9 mouse cellular contexts compared by ENCODE assay signal in the genomic region with DNA sequence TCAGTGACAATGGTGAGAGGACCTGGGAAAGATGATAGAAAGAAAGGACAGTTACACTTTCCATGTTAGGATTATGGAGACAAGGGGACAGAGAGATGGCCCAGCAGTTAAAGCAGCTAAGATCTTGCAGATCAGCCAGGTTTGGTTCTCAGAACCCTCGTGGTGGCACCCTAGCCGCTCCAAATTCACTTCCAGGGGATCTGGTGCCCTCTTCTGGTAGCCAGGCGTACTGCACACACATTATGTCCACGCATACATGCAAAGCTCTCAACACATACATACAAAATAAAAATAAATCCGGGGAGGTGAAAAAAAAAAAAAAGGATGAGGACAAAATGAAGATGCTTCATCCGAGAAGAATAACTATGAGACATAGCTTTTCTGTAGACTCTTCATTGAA. TPM values are rescaled to one million over a fixed set of nuclear protein-coding genes. Genes with fewer than 3 reads are reported as not detected.
DNase-seq lines count a peak whose midpoint lies in the region; ATAC-seq lines count a peak whose summit lies in the region.
"Had no signal": no experiment of that assay in that cellular context is flagged by ENCODE, and none has a peak within 500 bp of the region (broad histone marks: within the 10 kb centered on the region; RNA-seq: fewer than 3 reads in every experiment).

No protein-coding gene starts in this region.

- peak; percentile 20 to 21 for DNase-seq in adrenal gland, postnatal 36 days
- DNase-seq in adrenal gland, adult 18-20 months (ENCODE audit: low spot score in 2 of 2), result no peak
- DNase-seq in left cerebral cortex, postnatal 4 days, result peak; percentile 34
- no peak for DNase-seq in left cerebral cortex, adult 9 months (ENCODE audit: low spot score in 2 of 2)
- DNase-seq in c-Kit-positive CD71-positive TER-119-positive erythroid progenitor cells, embryonic 14.5 days (ENCODE audit: low spot score), result peak; percentile 18
- DNase-seq in retina, embryonic 14.5 days (ENCODE audit: low spot score), result peak; percentile 47
- no peak for DNase-seq in forebrain, embryonic 10.5 days (ENCODE audit: extremely low spot score, low spot score)

- H3K36me3 ChIP-seq in forebrain, embryonic 10.5 days (replicated peaks), result no peaks in the 10 kb centered on the region
- H3K36me3 ChIP-seq: heart, embryonic 15.5 days had no signal

- intact Hi-C loops in left cerebral cortex, postnatal 4 days (cut with DNase I), result loop anchor here (5.0 kb wide), 1 partner anchor 479 kb away; no protein-coding TSS in a partner anchor

- 71% methylated on average over 6 of the region's 6 CpGs for WGBS in forebrain, embryonic 10.5 days

- H3K9me3 ChIP-seq in forebrain, embryonic 10.5 days, result no peaks in the 10 kb centered on the region
- H3K9me3 ChIP-seq: heart, embryonic 15.5 days had no signal

- H3K27me3 ChIP-seq in forebrain, embryonic 10.5 days (ENCODE audit: poor library complexity, severe bottlenecking), result no peaks in the 10 kb centered on the region
- H3K27me3 ChIP-seq: heart, embryonic 15.5 days had no signal

- H3K27ac ChIP-seq in forebrain, embryonic 10.5 days, result no peak overlapping the region
- H3K27ac ChIP-seq: heart, embryonic 15.5 days had no signal

- H3K4me3 ChIP-seq in forebrain, embryonic 10.5 days, result no peak overlapping the region
- H3K4me3 ChIP-seq: heart, embryonic 15.5 days had no signal

- no peak for ATAC-seq in monocyte, adult 5-6 weeks (replicated peaks; ENCODE audit: insufficient number of reproducible peaks, low FRiP score, low TSS enrichment, poor library complexity, severe bottlenecking)

- H3K4me1 ChIP-seq in forebrain, embryonic 10.5 days, result peaks cover 9% of the 10 kb centered on the region; the same call in 1 of the 2 replicates

RNA-seq across cellular contexts. Expression of a gene that starts 40.6 kb away (rescaled TPM):
- under 1 TPM in 1 of 2 experiments, not detected in 1; 0.36 TPM for total RNA-seq in adrenal gland, postnatal 36 days (2021)
- total RNA-seq in adrenal gland, adult 18-20 months (2021), result under 1 TPM in 1 of 2 experiments, not detected in 1; 0.27 TPM
- not detected for total RNA-seq in left cerebral cortex, postnatal 4 days (2021)
- not detected in 3 replicates for total RNA-seq in monocyte, adult 5-6 weeks (2017)
- polyA plus RNA-seq in forebrain, embryonic 10.5 days (2016; fragmentation: Nextera tagmentation; extraction: Ambion mirVana), result not detected in 2 replicates
- polyA plus RNA-seq: heart, embryonic 15.5 days had no signal

Comparison
In these comparisons a context has a peak if more than half of its experiments do, and no peak if none do; other contexts are left out.
1. DNase-seq: peak in adrenal gland, postnatal 36 days (2 of 2), left cerebral cortex, postnatal 4 days (single experiment), c-Kit-positive CD71-positive TER-119-positive erythroid progenitor cells, embryonic 14.5 days (single experiment) and retina, embryonic 14.5 days (single experiment); none in adrenal gland, adult 18-20 months (0 of 2), left cerebral cortex, adult 9 months (0 of 2) and forebrain, embryonic 10.5 days (single experiment).